Mouse (Mus musculus) adipocyte (in vitro differentiated cells): ENCODE data around the gene Lrp8.

ENCODE experiments used
- DNase-seq: peaks from one replicate; pipeline ENCODE4 v3.0.0-alpha.2; 2016; ENCODE audit warnings: low spot score

The Lrp8 gene

DNA sequence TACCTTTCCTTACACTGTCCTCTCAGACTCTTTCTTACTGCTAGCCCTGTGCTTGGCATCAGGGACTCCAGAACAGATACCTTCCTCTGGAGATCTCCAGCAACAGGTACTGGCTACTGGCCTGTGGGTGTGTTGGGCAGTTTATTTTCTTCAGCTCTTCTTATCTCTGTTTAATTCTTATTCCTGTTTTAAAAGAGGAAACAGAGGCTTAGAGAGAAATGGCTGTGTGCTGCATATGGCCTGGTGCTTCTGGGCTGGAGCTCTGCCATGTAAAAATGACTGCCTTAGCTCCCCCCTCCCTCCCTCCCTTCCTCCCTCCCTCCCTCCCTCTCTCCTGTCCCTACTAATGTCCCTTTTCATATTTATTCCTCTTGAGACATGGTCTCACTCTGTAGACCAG lies 6.6 kb downstream of the Lrp8 start:
- DNase-seq = no peak

DNA sequence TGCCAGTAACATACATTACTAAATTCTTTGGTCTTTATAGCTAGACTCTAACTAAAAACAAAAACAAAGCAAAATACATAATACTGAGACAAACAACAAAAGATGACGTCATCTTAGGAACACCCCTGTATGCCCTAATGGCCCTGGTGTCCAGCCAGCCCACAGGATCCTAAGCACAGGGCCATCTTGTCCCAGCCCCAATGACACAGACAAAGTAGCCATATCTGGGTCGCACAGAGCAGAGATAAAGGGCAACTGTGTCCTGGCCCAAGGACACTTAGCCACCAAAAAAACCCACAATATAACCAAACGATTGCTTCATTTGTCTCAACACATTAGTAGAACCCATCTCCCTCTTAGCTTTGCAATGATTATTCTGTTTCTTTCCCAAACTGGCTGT lies 8.9 kb downstream of the Lrp8 start:
- DNase-seq = no peak

DNA sequence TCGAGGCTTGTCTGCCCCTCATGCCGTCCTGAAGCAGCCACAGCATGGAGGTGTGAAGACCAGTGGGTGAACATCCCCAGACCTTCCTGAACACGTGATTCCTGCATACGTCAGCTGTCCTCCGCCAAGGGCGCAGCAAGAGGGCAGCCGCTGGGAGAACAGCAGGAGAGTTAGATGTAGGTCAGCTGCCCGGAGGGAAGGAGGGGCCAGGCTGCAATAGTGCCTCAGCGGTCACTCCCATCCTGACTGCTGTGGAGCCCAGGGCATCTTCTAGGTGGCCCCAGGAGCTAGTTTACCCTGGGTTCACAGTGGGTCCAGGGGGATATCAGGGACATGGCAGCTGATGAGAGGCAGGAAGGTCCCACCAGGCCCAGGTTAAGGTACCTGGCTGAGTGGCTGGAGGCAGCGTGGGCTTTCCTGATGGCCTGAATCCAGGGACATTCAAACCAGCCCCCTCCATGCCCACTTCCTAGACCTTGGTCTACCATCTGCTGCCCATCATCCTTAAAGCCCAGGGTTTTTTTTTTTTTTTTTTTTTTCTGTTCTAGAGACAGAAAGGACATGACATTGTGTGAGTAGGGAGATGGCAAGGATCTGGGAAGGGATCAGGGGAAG lies 9.8 kb downstream of the Lrp8 start:
- no peak for DNase-seq

DNA sequence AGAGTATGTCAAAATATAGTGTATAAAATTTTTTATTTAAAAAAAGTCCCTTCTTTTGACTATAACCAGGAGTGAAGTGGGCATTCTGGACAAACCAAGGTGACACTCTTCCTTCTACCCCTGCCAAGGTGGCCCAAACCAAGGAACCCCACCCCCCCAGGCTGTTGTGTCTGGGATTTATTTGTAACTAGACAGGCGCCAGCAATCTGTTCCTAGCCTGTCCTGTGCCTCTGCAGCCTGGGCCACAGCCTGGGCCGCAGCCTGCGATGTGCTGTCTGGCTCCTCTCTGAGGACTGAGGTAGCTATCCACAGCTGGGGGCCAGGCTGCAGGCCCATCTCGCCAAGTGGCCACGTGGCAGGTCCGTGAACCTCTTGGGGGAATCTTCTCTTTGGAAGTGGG lies 10.3 kb downstream of the Lrp8 start:
- no peak for DNase-seq

DNA sequence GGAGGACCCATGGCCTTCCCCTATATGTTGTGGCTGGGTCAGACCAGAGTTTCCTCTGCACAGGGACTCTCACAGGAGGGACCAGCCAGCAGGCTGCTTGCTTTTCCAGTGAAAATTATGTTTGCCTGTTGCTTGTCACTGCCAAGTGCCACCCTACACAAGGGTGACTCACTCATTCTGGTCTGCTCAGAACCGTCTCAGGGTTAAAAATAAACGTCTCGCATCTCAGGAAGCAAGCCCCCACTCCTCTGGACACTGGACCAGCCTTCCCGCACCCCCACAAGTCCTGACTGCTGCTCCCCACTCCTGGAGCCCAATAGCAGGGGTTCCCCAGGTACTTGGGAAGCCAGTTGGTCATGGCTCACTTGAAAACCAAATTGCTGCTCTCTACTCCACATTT lies 14.4 kb downstream of the Lrp8 start:
- no peak for DNase-seq

DNA sequence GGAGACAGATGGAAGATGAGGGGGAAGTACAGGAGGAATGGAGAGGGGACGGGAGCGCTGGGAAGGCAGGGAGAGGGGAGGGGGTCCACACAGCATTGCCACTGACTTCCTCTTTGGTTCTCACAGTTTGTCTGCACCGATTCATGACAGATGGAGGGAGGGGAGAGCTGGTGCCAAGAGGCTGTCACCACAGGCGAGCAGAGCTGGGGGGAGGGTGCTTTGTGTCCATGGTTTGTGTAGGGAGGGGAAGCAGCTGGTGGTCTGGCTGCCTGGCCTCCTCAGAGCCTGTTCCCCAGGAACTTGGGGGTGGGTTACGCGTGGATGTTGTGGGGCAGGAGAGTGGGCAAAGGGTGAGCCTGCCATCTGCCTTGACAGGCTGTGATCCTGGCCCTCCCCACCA lies 15.4 kb downstream of the Lrp8 start:
- DNase-seq = no peak

DNA sequence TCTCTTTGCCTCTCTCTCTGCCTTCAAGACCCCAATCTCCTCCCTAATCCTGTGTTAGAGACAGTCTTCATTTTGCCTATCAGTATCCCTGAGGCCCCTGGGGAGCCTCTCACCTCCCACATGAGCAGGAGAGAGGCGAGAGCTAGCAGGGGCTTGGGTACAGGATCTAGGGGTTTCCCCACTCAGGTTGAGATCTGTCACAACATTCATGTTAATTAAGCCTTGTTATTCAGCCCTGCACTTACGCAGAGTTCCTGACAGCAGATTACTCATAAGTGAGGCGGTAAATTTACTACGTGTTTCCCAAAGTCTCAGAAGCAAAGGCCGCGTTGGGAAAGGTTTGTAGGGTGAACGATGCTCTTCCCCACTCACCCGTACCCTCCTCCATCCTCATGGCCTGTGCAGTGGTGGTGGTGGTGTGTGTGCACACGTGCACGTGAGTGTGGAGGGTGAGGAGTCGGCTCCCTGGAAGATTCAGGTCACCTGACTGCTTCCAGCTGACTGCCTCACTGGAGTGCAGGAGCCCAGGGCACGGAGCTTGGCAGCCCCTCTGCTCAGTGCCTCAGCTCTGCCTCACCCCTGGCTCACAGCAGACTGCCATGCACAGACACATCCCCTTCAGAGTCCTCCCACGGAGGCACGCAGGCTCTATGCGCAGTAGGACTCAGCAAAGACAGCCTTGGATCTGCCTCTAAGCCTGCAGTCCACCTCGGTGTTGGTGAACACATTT lies 18.1 kb downstream of the Lrp8 start:
- DNase-seq = no peak

DNA sequence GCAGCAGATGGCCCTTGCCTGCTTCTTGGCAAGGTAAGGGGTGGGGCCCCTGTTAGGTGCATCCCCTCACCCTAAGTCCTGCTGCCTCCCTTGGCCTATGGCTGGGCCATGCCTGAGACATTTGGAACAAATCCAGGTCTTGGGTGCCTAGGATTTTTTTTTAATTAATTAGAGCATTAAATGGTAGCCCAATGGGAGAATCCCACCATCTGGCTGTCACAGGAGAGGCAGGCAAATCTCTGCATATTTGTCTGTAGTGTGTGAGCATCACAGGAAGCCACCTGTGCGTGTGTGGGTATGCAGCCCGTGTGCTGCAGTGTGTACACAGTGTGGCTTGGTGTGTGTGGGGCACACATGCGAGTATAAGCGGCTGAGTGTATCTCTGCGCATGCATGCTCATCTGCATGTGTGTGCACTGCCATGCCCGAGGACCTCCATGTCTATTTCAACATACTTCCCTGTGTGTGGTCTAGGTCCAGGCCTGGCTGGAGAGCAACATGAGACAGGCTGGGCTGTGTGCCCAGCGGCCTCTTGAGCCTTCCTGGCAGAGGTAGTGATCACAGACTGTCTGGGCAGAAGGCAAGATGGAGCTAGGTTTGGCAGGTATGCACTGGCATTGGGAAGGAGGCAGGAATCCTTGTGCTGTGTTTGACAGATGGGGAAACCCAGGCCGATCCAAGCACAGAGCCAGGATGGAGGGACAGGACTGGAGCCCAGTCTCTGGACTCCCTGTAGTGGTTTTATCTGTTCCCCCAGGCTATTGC lies 19.0 kb downstream of the Lrp8 start:
- peak; percentile 42 for DNase-seq

DNA sequence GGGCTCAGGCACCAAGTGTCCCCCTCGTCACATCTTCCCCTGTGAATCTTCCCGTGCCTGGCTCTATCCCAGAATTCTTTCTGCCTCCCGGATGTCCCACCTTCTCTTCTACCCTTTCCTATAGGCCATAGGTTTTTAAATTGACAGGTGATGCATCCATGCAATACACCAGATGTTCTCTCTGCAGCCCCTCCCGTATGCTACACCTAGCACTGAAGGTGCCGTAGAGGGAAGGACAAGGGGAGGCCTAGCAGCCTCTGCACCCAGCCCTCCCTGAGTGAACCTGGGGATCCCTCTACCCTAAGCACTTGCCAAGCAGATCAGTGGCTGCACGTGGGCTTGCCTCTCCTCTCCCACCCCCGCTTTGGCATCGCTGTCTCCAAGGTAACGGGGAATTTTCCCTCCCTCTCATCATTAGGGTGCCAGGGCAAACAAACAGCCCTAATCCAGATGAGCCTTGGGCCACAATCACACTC lies 20.9 kb downstream of the Lrp8 start:
- DNase-seq = no peak

DNA sequence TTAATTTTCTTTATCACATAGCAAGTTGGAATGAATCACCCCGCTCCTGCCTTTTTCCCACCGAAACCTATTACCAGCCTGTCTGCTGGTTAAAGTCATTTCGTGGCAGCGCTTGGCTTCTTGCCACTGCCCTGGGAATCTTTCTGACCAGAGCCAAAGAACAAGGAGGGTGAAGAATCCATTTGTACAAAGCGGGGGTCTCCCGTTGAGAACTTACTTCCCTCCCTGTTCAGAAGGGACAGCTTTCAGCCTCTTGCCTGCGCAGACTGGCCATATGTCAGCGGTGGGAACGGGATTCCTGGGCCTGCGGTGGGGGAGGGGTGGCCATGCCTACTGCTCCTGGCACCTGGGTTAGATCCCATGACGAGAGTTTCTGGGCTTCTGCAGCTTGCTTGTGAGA lies 21.4 kb downstream of the Lrp8 start:
- no peak for DNase-seq

DNA sequence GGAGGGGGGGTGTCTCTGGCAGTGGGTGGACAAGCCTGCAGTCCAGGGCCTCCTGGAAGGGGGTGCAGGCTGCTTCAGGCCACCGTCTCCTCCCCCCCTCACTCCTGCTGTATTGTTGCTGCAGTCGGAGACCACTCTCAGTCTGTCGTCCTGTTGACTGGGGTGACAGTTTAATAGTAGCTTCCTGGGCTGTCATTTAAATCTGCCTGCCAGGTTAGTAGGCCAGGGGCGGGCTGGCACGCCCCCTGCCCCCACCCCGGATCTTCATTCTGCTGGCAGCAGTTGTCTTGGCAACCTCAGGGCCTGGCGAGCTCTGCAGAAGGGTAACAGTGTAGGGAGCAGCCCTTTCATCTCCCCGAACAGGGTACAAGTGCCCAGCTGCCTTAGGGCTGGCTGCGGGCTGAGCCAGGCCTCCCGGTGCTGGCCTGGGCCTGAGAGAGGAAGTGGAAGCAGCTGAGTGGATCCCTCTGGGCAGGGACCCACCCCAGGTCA lies 26.7 kb downstream of the Lrp8 start:
- no peak for DNase-seq

DNA sequence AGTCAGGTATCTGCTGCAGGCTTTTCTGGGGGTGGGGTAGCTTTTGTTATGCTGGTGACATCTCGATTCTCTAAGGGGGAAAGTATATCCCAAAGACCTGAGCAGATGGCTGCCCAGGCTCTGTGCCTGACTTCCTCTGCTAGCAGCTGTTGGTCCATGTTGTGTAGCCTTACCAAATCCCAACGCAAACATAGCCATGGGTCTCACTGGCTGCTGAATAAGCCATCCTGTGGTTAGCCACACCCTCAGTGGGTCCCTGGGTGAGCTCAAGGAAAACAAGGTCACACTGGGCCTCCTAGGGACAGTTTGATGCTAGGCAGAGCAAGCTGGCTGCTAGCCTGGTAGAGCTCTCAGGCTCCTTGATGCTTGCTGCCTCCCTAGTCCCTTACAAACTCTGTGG lies 27.6 kb downstream of the Lrp8 start:
- no peak for DNase-seq

DNA sequence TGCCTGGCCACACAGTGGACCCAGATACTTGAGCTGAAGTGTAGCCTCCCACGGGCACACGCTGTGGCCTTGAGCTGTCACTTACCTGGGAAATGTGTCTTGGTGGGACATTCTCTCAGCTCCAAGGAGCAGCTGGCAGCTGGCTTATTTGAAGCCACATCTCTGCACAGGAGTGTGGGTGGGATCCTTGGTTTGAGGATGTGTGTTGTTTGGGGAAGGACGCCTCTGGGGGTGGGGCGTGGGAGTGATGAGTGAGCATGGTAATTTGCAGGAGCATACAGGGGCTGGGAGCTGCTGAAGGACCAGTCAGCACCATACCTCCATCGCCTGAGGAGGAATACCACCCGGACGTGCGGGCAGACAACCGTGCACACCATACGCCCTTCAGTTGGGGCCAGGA lies 28.1 kb downstream of the Lrp8 start:
- no peak for DNase-seq

DNA sequence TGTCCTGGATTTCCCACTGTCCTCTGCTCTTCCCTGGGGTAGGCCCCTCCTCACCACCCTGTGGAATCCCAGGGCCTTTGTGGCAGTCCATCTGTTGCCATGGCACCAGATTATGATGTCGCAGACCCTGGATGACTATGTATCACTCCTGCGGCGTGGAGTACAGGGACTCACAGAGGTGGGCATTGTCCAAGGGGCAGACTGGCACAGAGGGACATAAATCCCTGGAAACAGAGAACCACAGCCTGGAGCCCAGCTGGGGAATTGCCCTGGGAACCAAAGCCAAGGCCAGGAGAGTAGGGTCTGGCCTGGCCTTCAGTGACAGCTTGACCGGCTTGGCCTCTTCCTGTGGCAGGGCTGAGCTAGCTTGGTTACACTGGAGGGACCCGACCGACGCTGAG lies 28.8 kb downstream of the Lrp8 start:
- DNase-seq = no peak

DNA sequence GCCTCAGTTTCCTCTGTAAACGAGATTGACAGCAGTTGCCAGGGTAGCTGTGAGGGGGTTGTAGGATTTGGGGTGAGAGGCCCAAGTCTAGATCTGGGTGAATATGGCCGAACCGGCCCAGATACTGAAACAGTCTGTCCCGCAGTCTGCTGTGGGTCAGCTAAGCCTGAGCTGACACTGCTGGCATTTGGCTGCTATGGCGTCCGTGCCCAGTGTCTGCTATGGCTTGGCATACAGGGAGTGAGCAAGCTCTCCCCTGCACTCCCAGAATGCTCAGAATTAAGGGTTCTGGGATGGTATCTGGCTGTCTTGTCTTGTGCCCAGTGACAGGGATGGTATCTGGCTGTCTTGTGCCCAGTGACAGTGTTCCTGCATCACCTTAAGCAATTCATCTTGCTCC lies 29.6 kb downstream of the Lrp8 start:
- no peak for DNase-seq

DNA sequence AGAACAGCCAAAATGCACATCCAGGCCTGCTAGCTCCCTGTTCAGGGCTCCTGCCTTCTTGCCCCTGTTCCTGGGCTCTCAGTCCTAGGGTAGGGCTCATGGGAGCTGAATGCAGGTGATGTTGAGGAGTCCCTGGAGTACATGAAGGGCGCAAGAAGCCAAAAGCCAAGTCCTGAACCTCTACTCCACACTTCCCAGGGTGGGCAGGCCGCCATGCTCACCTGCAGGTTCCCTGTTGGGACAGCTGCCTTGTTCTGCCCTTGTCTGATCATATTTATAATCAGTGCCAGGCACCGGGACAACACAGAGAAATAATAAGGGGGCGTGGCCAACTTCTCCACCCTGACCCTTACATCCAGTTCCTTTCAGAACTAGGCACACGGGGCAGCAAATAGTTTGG lies 31.5 kb downstream of the Lrp8 start:
- no peak for DNase-seq

DNA sequence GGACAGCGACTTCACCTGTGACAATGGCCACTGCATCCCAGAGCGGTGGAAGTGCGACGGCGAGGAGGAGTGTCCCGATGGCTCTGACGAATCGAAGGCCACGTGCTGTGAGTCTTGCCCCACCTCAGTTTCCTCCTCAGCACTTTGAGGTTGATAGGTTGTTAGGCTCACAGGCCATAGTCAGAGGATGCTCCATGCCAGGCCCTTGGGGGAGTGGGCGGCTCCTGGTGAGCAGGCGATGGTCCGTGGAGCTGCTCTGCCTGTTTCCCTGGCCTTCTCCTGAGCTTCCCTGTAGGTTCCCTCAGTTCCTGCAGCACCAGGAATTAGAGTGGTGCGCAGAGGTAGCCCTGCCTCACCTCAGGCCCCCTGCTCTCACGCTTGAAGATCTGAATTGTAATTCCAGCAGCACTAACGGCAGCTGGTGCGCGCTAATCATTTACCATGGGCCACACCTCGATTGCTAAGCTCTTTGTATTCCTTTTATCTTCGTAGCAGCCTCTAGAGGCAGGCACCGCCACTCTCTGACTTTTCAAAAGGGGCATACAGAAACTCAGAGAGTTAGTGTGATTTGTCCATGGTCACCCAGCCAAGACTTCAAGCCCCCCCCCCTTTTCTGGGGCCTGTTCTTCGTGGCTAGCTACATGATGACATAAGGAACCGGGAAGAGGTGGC lies 32.7 kb downstream of the Lrp8 start:
- no peak for DNase-seq

DNA sequence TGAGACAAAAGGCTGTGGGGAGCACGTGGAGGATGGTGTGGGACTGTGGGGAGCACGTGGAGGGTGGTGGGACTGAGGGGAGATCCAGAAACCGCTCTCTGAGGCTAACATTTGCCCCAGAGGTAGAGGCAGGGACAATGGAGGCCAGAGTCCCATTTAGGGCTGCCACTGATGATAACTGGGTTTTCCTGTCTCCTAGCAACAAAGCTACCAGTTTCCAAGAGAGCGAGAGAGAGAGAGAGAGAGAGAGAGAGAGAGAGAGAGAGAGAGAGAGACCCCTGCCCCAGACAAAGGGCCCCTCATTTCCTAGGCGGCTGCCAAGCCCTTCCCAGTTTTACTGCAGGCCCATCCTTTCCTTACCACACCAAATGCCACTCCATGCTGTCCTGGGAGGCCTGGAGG lies 33.4 kb downstream of the Lrp8 start:
- DNase-seq = no peak

DNA sequence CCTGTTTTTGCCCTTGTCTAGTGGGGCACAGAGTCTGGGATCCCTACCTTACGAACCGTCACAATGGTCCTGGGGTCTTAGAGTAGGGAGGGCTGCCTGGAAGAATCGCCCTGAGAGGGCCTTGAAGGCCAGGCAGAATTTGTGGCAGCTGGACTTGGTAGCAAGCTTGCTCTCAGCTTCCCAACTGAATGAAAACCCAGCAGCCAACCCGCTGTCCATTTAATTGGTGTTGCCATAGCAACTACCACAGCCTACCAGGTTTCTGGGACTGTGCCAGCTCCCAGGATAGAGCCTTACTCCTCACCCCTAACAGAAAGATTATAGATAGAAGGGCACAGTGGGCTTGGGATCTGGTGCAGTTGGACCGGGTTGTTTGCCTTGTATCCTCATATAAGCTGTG lies 34.7 kb downstream of the Lrp8 start:
- peak; percentile 12 for DNase-seq

DNA sequence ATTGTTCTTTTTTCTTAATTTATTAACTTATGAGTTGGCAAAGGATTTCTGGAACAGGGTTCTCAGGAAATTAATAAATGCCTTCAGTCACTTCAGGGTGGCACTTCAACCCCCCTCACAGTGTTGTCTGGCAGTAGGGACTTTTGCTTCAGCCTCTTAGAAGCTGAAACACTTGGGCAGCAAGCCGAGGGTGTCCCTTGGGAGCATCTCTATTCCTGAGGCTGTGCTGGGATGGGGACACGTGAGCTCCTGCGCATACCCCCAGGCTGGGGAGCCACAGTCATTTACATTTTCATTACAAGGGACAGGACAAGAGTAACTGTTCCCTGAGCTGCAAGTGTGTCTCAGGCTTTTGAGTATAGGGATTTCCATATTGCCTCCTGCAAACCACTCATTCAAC lies 35.8 kb downstream of the Lrp8 start:
- no peak for DNase-seq

DNA sequence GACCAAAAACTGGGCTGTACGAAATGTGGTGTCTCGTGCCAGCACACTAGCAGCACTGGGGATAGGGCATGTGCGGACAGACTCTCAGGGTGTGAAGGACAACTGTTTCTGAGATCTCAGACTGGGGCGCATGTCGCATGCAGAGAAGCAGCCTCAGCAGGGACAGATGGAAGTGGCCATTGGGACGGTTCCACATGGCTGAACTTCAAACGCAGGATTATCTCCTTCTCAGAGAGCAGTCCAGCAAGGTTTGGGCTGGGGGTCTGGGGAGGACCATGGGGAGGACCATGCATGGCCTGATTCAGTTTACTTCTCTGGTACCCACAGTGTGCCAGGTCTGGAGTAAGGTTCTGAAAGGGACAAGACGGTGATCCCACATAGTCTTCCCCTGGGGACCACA lies 41.6 kb downstream of the Lrp8 start:
- DNase-seq = no peak

DNA sequence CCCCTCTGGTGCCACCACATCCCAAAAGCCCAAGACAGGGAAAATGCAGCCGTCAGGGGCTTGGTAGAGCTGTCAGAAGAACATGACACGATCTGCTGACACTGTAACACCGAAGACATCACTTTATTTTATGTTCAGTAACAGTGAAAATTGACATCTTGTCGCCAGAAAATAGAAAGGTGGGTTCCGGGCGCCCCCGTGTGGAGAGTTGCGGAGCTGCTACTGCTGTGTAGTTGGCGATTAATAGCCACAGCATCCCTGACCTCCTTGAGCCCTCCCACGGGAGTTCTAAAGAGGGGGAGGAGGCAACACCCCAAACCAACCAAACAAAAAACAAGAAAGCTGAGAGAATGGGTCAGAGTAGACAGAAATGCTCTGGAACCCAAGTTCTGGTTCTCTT lies 42.9 kb downstream of the Lrp8 start:
- DNase-seq = peak; percentile 69

DNA sequence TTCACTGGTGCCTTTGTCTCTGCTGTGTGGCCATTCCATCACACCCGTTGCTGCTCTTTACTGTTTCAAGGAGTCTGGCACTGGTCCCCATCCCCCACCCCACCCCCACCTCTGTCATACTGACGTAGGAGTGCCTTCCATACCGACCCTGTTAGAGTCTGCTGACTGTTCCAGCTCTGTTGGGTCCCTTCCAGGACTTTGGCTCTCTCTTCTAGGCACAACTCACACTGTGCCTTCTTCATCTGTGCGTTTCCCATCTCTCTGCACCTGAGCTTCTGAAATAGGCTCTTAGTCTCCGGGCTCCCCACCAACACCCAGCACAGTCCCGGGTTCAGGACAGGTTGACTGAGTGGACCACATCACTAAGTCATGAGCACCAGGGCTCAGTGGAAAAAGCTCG lies 44.7 kb downstream of the Lrp8 start:
- DNase-seq = no peak
